Mouse (Mus musculus) monocyte, adult 5-6 weeks (primary cell): Measurements from ENCODE around the gene Dnah6. TPM values are rescaled to one million over a fixed set of nuclear protein-coding genes. Genes with fewer than 3 reads are reported as not detected.
A peak's percentile ranks its signal among the peaks of the same experiment; 100 is the strongest.

Experiments used
- ATAC-seq: fragments of 153-309, 156-312 bp; replicated peaks from 2 replicates; pipeline ENCODE4 v1.8.0; 2017; ENCODE audit warnings: mild to moderate bottlenecking; ENCODE audit not compliant: low TSS enrichment, insufficient number of reproducible peaks, severe bottlenecking, poor library complexity, low FRiP score
- total RNA-seq: library from RNA; stranded (forward); fragments of 200-1000, 200-491, 200-594 nt; gene quantifications from 3 replicates; pipeline ENCODE4 v1.2.3, GENCODE M21; 2017

Gene Dnah6
- total RNA-seq, 1 experiment from 2014 or later: 0.10 TPM

DNA sequence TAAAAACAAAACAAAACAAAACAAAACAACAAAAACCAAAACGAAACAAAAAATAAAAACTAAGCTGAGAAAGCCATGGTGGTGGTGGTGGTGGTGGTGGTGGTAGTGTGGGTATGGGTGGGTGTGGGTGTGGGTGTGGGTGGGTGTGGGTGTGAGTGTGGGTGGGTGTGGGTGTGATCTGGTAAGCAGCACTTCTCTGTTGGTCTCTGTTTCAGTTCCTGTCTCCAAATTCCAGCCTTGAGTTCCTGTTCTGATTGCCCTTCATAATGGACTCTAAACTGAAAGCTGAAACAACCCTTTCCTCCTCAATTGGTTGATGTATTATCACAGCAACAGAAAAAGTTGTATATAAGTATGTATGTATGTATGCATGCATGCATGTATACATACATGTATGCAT, 222.6 kb downstream of the Dnah6 start:
- peak; percentile 70; the same call in 1 of the 2 replicates for ATAC-seq

- ATAC-seq: no peak
These were observed 227.8 kb downstream of the Dnah6 start for GRCm38 (mm10) chr6:72993688-72994082.

GRCm38 (mm10) chr6:72993054-72993687, 228.3 kb downstream of the Dnah6 start:
- ATAC-seq: no peak

- peak; percentile 38 for ATAC-seq
These were observed 231.2 kb downstream of the Dnah6 start for GRCm38 (mm10) chr6:72990206-72990605.

- no peak for ATAC-seq
These were observed 232.3 kb downstream of the Dnah6 start for GRCm38 (mm10) chr6:72989028-72989736.

GRCm38 (mm10) chr6:72982506-72982905, 238.9 kb downstream of the Dnah6 start:
- ATAC-seq: no peak

DNA sequence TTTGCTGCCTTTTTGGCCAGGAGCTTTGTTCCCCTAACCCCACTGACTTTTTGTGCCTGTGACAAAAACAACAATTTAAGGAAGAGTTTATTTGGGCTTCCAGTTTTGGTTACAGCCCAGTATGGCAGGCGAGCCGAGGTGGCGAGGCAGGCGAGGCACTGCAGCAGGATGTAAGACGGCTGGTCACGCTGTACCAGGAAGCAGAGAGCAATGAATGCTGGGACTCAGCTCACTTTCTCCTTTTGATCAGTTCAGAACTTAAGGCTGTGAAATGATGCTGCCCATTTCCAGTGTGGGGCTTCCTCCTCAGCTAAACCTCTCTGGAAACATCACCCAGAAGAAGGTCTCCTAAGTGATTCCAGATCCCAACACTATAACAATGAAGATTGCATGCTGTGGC, 239.6 kb downstream of the Dnah6 start:
- ATAC-seq: no peak

- no peak for ATAC-seq
These were observed 240.3 kb downstream of the Dnah6 start for GRCm38 (mm10) chr6:72981124-72981651.

GRCm38 (mm10) chr6:72976866-72977265, 244.6 kb downstream of the Dnah6 start:
- no peak for ATAC-seq

GRCm38 (mm10) chr6:72971074-72971473, 250.4 kb downstream of the Dnah6 start:
- no peak for ATAC-seq

- ATAC-seq: no peak
These were observed 251.7 kb downstream of the Dnah6 start for GRCm38 (mm10) chr6:72969787-72970186.

Other genes with a start within 250 kb of the Dnah6 start
- gene Suclg1, start 26.7 kb upstream of the Dnah6 start, total RNA-seq: 75.1 to 96.6 TPM (median 85.6 TPM) in 3 replicates
- not detected in 3 replicates for gene 4931417E11Rik, start 248.0 kb upstream of the Dnah6 start, total RNA-seq